Mouse (Mus musculus) urinary bladder, adult 18-20 months (tissue): ENCODE measurements at regions not wholly inside any gene's neighbourhood (a gene's known extent, or its start where the extent isn't known, plus 50 kb on each side); places are given as distances from the start of the nearest gene placed in this dataset.

Source experiments
- DNase-seq, 2 experiments: peaks; one replicate each; pipeline ENCODE4 v3.0.0; 2022; ENCODE audit warnings: low spot score in 2 of 2, mixed read lengths in 2 of 2

DNA sequence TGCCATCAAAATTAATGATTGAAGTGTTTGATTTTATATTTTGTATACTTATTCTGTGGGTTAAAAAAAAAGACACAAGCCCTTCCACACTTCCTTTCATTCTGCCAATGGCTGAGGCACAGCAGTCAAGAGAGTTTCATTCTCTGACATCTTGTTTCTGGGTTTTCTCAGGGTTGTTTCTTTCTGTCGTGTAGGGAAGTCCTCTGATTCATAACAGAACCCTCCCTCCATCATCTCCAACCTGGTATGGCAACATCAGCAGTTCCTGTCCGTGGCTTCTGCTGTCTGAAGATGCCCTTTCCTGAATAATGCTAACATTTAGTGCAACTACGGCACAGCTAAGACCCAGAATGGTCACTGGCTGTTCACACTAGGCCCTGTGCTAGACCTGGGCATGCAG, 167.3 kb downstream of the Hs3st3b1 start:
- no peak for DNase-seq

DNA sequence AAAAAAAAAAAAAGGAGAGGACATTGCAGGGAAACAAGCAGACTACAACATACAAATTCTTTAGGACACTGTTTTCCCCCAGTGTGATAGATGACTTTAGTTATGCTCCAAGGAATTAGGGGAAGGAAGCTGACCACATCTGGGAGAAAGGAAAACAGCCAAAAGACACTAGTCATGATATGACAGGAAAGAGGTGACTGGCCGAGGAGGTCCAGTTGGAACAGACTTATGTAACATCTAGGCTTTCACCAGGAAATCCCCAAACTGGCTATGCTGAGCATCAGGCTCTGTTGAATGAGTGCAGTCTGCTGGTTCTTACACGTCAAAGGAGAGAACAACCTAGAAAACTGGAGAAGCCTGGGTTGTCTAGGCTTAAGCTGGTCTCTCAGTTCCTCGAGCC, 163.8 kb downstream of the Hs3st3b1 start:
- no peak for DNase-seq

- no peak for DNase-seq
Observed at GRCm38 (mm10) chr11:63761561-63761960, 160.5 kb downstream of the Hs3st3b1 start.

- DNase-seq: no peak
Observed at GRCm38 (mm10) chr11:63767631-63768250, 154.3 kb downstream of the Hs3st3b1 start.

DNA sequence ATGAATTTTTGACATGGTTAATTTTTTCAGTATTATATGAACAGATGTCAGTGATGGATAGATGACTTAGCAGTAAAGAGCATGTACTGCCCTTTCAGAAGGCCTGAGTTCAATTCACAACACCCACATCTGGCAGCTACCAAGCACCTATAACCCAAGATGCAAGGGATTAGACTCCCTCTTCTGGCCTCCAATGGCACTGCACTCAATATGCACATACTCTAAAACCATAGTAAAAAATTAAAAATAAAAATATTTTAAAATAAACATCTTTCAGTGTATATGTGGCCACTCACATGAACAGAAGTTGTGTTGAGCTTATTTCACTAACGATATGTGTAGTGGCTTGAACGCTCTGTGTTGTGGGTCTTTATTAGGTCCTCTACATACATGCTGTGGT, 152.4 kb downstream of the Hs3st3b1 start:
- DNase-seq: no peak

- DNase-seq: no peak
Observed at GRCm38 (mm10) chr11:63775382-63775781, 146.7 kb downstream of the Hs3st3b1 start.

- no peak for DNase-seq
Observed at GRCm38 (mm10) chr11:63779371-63779770, 142.7 kb downstream of the Hs3st3b1 start.

DNA sequence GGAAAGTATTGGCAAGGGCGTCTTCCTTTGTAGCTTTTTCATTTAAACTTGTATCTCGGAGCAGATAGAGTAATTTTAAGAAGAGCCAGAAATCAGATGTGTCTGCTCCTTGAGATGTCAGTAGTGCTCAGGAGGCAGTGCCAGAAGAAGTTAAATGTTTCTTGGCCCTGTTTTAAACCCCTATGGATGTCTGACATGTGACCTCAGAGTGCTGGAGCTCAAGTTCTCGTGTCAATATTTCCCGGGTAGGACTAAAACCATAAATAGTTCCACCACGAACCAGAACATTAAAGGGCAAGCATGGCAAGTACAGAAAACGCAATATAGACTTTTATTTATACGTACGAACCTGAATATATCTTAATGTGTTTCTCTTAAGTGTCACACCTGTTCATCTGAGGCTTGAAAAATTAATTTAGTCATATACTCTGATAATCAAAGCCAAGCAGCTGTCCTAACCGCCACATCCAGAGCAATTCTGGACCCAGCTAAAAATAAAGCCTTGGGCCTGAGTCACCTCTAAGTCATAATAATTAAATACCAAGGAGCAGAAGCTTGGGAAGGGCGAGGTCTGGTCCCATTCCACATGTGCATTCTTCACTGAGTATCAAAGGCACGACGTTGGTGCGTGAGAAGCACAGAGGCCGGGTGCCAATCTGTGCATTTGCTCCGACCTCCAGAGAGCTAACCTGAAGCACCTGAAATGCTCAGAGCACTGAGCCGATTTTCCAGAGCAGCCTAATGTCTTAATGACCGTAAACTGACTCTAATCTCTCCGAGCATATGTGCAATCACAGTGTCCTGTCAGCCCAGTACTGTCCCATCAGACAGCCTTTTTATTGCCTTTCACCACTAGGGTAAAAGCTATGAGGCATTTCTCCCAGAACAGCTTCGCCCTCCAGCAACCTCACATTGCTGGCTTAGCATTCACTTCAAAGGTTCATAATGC, 139.8 kb downstream of the Hs3st3b1 start:
- no peak for DNase-seq

DNA sequence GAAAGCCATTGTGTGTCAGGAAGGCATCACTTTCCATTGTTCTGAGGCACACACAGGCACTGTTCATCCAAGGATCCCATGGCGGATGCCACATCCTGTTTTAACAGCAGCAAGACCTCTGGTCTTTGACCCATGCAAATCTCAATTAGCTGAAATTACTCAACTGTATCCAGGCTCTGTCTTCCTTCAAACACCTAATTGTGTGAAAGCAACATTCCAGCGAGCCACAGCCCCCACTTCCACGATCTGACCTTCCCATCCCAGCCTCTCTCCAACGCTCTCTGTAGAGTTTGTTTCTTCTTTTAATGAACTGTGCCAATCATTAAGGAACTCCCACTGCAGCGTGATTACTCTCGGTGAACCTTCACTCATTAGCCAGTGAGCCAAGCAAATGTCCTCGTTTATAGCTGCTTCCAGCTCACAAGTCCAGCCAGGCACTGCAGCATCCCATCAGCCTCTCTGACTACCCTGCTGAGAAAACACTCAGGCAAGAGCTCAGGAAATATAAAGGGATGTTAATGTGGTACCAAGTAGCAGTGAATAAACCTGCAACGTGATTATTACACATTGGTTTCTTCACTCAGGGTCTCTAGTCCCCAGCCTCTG, 136.7 kb downstream of the Hs3st3b1 start:
- no peak for DNase-seq

GRCm38 (mm10) chr11:63785965-63786364, 136.1 kb downstream of the Hs3st3b1 start:
- no peak for DNase-seq

- DNase-seq: no peak
Observed at GRCm38 (mm10) chr11:63789473-63790120, 132.5 kb downstream of the Hs3st3b1 start.

DNA sequence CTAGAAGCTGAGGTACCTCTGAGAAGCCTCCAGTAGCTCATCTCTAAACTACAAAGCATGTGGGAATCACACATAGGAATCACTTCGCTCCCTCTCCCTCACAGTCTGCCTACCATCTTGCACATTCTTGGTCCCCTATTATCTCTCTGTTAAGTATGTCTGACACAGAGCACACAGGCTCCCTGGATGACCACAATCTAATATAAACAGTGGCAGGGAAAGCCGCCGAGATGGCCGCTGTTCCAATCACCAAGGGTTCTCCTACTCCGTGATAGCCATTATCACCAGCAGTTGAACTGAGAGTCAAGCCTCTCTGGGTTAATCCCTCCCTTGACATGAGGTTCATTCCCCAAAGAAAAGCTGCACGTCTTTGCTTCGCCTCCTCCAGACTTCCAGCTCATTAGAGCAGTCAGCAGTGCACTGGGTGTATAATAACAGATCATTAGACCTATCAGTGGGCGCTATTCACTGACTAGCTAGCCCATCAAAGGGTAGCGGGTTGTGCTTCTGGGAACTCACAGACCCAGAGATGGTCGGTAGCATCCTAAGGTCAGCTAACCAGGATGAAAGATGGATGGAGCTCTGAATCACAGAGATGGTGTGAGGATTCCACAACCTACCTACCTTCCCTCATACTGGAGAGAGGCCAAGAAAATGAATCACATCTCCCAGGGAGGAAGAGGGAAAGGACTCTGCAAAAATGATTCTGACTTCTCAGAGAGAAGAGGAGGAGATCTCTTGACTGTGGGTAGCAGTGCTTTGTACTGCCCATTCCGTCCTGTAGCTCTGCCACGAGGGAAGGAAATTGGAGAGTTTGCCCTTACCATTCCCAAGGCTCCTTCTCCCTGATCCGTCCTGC, 130.9 kb downstream of the Hs3st3b1 start:
- DNase-seq: no peak

DNA sequence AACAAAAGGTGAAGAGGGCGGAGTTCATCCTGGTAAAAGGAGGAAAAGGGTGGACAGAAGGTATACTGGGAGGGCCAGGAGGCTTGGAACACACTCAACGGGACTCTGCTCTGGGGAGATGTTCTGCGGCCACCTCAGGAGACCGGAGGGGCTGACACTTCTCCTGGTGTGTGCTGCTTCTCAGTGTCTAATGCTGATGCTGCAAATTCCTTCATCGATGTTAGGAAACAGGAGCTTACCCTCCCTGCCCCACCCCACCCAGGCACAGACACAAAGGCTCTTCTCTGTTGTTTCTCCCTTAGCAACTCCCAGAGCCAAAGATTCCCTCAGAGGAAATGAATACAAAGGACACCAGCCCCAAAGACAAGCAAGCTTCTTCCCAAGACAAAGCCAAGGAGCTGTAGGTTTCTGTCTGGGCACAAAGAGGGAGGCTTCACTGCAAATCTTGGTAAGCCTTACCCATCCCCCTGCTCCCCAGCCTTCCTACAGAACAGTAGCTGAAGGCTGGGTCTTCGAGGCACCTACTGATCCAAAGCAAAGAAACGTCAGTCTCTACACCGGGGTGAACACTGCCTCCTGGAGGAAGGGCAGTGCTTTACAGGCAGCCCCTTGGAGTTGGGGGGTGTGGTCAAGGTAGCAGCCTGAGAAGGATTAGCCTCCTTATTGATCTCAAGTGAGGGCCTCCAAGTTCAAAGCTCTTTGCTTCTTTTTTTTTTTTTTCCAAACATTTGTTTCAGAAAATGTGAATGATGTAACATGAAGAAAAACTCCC, 128.2 kb downstream of the Hs3st3b1 start:
- DNase-seq: no peak

DNA sequence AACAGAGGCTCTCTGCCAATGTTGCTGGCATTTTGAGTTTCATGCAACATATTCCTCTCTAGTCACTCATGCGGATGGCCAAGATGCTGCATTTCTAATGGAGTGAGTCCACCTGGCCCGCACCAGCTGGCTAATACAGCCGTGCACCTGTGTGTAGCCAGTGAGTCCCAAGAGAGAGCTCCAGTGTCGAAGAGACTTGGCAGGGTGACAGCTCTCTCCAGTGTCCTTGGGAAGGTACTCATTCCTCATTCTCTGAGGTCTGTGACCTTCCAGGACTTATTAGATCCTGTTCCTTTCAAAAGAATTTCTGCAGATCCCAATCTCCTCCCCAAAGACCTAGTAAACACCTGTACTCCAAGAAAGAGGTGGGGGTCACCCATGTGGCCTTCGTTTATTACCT, 109.9 kb downstream of the Hs3st3b1 start:
- no peak for DNase-seq

- DNase-seq: no peak
Observed at GRCm38 (mm10) chr11:63822847-63823246, 99.2 kb downstream of the Hs3st3b1 start.

DNA sequence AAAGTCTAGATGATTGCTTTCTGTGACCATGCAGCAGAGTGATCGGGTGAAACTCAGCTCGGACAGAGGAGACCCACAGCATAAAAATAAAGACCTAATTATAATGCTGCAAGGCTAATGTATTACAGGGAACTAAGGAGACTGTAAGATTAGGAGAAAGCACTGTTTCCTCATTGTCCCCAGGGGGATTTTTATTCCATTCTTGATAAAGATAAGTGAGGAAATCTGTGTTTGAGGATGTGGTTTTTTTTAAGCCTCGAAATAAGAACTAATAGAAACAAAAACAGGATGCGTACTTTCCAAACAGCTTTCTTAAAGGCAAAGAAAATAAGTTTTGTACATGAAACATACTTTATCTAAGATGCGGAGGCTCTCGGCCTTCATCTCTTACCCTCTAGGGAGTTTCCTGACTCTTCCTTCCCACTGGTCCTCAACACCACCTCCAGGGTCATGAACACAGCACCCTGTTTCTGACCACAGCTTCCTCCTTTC, 94.8 kb downstream of the Hs3st3b1 start:
- DNase-seq: no peak

DNA sequence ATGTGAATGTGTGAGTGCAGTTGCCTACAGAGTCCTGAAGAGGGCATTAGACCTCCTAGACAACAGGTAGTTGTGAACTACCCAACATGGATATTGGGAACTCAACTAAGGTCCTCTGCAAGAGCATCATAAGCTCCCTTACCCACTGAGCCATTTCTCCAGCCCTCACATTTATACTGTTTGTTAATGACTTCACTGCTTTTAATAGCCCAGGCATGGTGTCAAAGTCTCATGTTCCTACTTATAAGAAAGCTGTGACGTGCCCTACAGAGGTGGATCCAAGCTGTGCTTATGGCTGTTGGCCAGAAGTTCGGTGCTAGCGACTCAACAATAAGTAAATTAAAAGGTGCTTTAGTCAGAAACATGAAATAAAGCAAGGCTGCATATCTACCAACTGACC, 88.6 kb downstream of the Hs3st3b1 start:
- DNase-seq: no peak

DNA sequence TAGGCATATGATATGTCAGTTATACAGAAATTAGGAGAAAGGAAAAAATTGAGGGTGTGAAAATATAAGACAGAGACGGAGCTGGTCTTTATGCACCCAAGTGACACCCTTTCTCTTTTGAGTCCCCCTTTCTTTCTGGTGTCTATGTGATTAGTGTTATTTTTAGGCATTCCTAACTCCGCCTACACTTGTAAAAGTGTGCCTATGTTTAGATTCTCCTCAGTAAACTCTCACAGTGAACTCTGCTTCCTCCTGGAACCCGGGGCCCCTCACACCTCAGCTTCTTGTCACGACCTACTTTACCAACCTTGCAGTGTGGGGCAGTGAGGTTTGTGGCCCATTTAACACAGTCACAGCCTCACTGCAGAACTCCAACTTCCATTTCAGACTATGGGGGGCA, 88.0 kb downstream of the Hs3st3b1 start:
- DNase-seq: no peak

GRCm38 (mm10) chr11:63834631-63835030, 87.5 kb downstream of the Hs3st3b1 start:
- no peak for DNase-seq
